9 mouse cellular contexts compared by ENCODE assay signal in genomic region chr9:123679198-123679597, GRCm38 (mm10). TPM values are rescaled to one million over a fixed set of nuclear protein-coding genes. Genes with fewer than 3 reads are reported as not detected.
DNase-seq lines count a peak whose midpoint lies in the region; ATAC-seq lines count a peak whose summit lies in the region.
"Had no signal": no experiment of that assay in that cellular context is flagged by ENCODE, and none has a peak within 500 bp of the region (broad histone marks: within the 10 kb centered on the region; RNA-seq: fewer than 3 reads in every experiment).

No protein-coding gene starts in this region.

- H3K27me3 ChIP-seq in hindbrain, embryonic 13.5 days: peaks cover 72% of the 10 kb centered on the region
- peaks cover 75% of the 10 kb centered on the region for H3K27me3 ChIP-seq in midbrain, embryonic 10.5 days (ENCODE audit: low read depth, poor library complexity, severe bottlenecking)

- intact Hi-C loops in heart, postnatal 10 days (cut with DNase I): no loop called here

- peaks cover 12% of the 10 kb centered on the region for H3K4me1 ChIP-seq in hindbrain, embryonic 13.5 days (replicated peaks)
- H3K4me1 ChIP-seq in midbrain, embryonic 10.5 days: peaks cover 12% of the 10 kb centered on the region

- ATAC-seq in hindbrain, embryonic 13.5 days (ENCODE audit: low FRiP score): no peak

- no peaks in the 10 kb centered on the region for H3K36me3 ChIP-seq in hindbrain, embryonic 13.5 days
- H3K36me3 ChIP-seq in midbrain, embryonic 10.5 days: no peaks in the 10 kb centered on the region

- no peak overlapping the region for H3K9ac ChIP-seq in hindbrain, embryonic 13.5 days

- H3K4me2 ChIP-seq in hindbrain, embryonic 13.5 days: peak overlapping the region; percentile 77

- H3K9me3 ChIP-seq in hindbrain, embryonic 13.5 days: no peaks in the 10 kb centered on the region
- H3K9me3 ChIP-seq in midbrain, embryonic 10.5 days (replicated peaks): no peaks in the 10 kb centered on the region

- H3K4me3 ChIP-seq in hindbrain, embryonic 13.5 days: peak overlapping the region; percentile 44
- peak overlapping the region; percentile 57; the same call in 1 of the 2 replicates for H3K4me3 ChIP-seq in midbrain, embryonic 10.5 days

- DNase-seq in heart, adult 11 months: peak; percentile 9
- no peak for DNase-seq in heart, postnatal 10 days
- peak; percentile 14 for DNase-seq in R1 (ENCODE audit: low read depth, low spot score)
- DNase-seq in midbrain, embryonic 10.5 days (ENCODE audit: low spot score): no peak
- no peak for DNase-seq in cerebellum, postnatal 4 days (ENCODE audit: low spot score in 2 of 2)
- DNase-seq in retina, embryonic 14.5 days (ENCODE audit: low spot score): no peak
- no peak for DNase-seq in thymus, postnatal 14 days
- DNase-seq: cerebellum, postnatal 36 days had no signal

- H3K27ac ChIP-seq in hindbrain, embryonic 13.5 days: no peak overlapping the region
- H3K27ac ChIP-seq in midbrain, embryonic 10.5 days (replicated peaks): no peak overlapping the region

- WGBS in hindbrain, embryonic 13.5 days: 26% methylated on average over 2 of the region's 2 CpGs
- WGBS in midbrain, embryonic 10.5 days: 33% methylated on average over 2 of the region's 2 CpGs

RNA-seq across cellular contexts. Expression of gene Slc6a20a, which starts 0.5 kb away (rescaled TPM):
- not detected for total RNA-seq in heart, postnatal 10 days (2021)
- 5.6 and 6.3 TPM in 2 replicates for polyA plus RNA-seq in hindbrain, embryonic 13.5 days (2015; fragmentation: Nextera tagmentation; extraction: Ambion mirVana)
- polyA plus RNA-seq in midbrain, embryonic 10.5 days (2016; fragmentation: Nextera tagmentation; extraction: Ambion mirVana): 2.7 and 3.5 TPM in 2 replicates

RNA-seq across cellular contexts. Expression of gene Ccr9, which starts 1.0 kb away (rescaled TPM):
- under 1 TPM; 0.42 to 0.62 TPM for total RNA-seq in heart, postnatal 10 days (2021)
- 0.23 and 0.48 TPM in 2 replicates for polyA plus RNA-seq in hindbrain, embryonic 13.5 days (2015; fragmentation: Nextera tagmentation; extraction: Ambion mirVana)
- polyA plus RNA-seq in midbrain, embryonic 10.5 days (2016; fragmentation: Nextera tagmentation; extraction: Ambion mirVana): 0.26 and 0.40 TPM in 2 replicates

RNA-seq across cellular contexts. Expression of gene Lztfl1, which starts 38.3 kb away (rescaled TPM):
- 10 to 100 TPM; 38.3 to 42.2 TPM for total RNA-seq in heart, postnatal 10 days (2021)
- polyA plus RNA-seq in hindbrain, embryonic 13.5 days (2015; fragmentation: Nextera tagmentation; extraction: Ambion mirVana): 57.2 and 60.3 TPM in 2 replicates
- 40.2 and 43.9 TPM in 2 replicates for polyA plus RNA-seq in midbrain, embryonic 10.5 days (2016; fragmentation: Nextera tagmentation; extraction: Ambion mirVana)

RNA-seq across cellular contexts. Expression of gene Slc6a20b, which starts 46.8 kb away (rescaled TPM):
- total RNA-seq in heart, postnatal 10 days (2021): not detected
- 0.34 and 0.41 TPM in 2 replicates for polyA plus RNA-seq in hindbrain, embryonic 13.5 days (2015; fragmentation: Nextera tagmentation; extraction: Ambion mirVana)
- polyA plus RNA-seq in midbrain, embryonic 10.5 days (2016; fragmentation: Nextera tagmentation; extraction: Ambion mirVana): 0.20 and 0.30 TPM in 2 replicates

Comparison
In these comparisons a context has a peak if more than half of its experiments do, and no peak if none do; other contexts are left out.
1. DNase-seq: peak in heart, adult 11 months (single experiment) and R1 (single experiment); none in heart, postnatal 10 days (0 of 2), midbrain, embryonic 10.5 days (single experiment), cerebellum, postnatal 4 days (0 of 2), retina, embryonic 14.5 days (single experiment) and thymus, postnatal 14 days (single experiment).